Mouse (Mus musculus) G1E (cell line): Measurements from ENCODE around the gene Dram1.

Experiments
- CTCF ChIP-seq: IDR thresholded peaks from 2 replicates; pipeline ENCODE4 v1.5.1; 2012; ENCODE audit warnings: low read depth, low read length, inconsistent platforms, mixed read lengths
- POLR2AphosphoS5 ChIP-seq: IDR thresholded peaks from 2 replicates; pipeline ENCODE4 v1.6.1; 2012; ENCODE audit warnings: low read depth, low read length, inconsistent platforms; ENCODE audit not compliant: insufficient replicate concordance
- TAL1 ChIP-seq: conservative IDR thresholded peaks from 2 replicates; pipeline ENCODE4 v1.6.1; 2012; ENCODE audit warnings: low read depth, low read length, inconsistent platforms, mixed read lengths

DNA sequence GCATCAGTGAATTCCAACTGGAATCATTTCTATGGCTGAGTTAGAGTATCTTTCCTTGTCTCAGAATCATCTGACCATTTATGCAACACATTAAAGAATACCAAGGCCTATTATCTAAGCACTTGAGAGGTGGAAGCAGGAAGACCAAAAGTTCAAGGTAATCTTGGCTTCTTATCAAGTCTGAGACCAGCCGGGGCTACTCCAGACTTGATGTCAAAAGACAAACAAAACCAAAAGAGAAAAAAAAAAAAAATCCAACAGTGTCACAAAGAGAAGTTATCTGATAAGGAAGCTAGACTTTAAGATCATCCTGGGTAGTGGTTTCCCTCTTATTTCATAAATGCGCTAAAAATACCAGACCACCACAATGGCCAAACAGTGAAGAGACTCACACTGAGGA, 26.3 kb downstream of the Dram1 start:
- TF ChIP-seq CTCF (no peak), TAL1 (no peak), POLR2AphosphoS5 (no peak)
